Mouse (Mus musculus) fibroblast of lung, adult 2 months (primary cell): Measurements from ENCODE around the gene Bphl.
A peak's percentile ranks its signal among the peaks of the same experiment; 100 is the strongest.
"Not testable (repeated sequence)": the region's sequence is repeated elsewhere in the genome, so short reads cannot be mapped to it uniquely, and the experiment has no call there.

Source experiments
- DNase-seq: peaks from one replicate; pipeline ENCODE4 v3.0.0-alpha.2; 2011; ENCODE audit warnings: low read depth

The Bphl gene

GRCm38 (mm10) chr13:34053673-34054282 is 16.4 kb downstream of the Bphl start:
- DNase-seq = no peak

DNA sequence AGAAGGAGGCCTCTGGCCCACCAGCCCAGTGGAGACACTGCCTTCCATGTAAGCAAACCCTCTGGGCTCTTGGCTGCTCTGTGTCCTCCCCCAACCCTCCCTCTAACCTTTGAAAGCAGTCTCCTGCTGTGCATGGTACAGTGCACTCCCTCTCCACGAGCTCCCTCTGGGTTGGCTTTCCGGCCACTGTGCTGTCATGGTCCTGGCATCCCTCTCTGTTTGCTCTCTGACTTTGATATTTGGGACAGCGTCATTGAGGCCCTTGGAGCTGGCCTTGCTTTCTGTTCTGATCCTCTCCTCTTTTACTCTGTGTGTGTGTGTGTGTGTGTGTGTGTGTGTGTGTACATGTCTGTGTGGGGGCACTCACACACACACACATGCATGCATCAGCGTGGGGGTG is 17.0 kb downstream of the Bphl start:
- DNase-seq = no peak

GRCm38 (mm10) chr13:34054983-34055382 is 17.6 kb downstream of the Bphl start:
- DNase-seq = no peak

GRCm38 (mm10) chr13:34057252-34057651 is 19.9 kb downstream of the Bphl start:
- no peak for DNase-seq

- no peak for DNase-seq
Observed at GRCm38 (mm10) chr13:34060061-34060460, 22.7 kb downstream of the Bphl start.

GRCm38 (mm10) chr13:34062466-34062865 is 25.1 kb downstream of the Bphl start:
- no peak for DNase-seq

- peak; percentile 81 for DNase-seq
Observed at GRCm38 (mm10) chr13:34066351-34066750, 29.0 kb downstream of the Bphl start.

DNA sequence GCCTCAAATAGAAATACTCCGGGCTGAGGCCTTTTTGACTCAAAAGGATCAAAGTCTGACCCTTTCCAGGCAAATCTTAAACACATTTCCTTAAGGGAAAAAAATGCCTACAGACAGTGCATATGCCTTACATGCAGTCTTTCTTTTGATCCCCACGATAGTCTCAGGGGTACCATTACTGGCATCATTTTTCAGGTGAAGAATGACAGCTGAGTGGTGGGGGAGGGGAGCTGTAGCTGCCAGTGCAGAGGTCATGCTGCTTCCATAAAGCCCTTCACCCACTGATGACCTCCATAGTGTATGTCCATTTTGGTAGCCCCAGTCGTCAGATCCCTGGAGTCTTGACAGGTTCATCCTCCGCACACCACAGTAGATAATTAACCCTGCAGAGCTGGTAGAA is 32.9 kb downstream of the Bphl start:
- DNase-seq = no peak

DNA sequence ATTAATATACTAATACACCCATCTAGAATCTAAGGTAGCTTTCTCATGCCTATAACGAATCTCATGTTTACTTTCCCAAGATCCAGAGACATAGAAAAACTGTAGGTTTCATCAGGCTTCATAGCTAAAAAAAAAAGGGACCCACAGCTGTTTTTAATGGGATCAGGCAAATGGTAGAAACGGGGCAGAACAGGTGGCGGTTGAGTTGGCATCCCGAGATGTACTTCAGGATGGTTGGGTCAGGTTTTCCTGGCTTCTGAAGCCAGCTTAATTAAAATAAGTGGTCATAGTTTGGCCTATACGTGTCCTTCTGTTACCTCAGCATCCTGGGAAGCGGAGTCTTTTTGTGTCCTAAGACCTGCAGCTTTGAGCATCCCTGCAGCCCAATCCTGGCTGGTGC is 34.4 kb downstream of the Bphl start:
- no peak for DNase-seq

DNA sequence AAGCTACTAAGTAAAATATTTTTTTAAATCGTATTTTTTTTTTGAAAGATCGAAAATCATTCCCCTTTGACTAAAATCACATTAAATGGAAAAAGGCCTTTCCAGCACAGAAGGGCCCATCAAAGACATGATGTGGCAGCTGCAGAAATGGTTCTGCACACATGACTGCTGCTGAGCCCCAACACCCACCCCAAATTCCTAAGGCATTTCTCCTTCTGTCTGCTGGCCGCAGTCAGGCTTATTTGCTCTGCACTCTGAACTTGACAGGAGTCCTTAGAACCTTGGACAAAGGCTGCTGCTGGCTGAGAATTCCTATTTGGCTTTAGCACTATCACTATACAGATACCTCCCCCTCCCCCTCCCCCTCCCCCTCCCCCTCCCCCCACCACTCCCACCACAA is 35.5 kb downstream of the Bphl start:
- no peak for DNase-seq

DNA sequence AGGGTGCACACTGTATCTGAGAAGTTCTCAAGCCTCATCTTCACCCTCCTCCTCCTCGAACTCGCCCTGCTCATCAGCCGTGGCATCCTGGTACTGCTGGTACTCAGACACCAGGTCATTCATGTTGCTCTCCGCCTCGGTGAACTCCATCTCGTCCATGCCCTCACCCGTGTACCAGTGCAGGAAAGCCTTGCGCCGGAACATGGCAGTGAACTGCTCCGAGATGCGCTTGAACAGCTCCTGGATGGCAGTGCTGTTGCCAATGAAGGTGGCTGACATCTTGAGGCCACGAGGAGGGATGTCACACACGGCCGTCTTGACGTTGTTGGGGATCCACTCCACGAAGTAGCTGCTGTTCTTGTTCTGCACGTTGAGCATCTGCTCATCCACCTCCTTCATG is 37.0 kb downstream of the Bphl start:
- not testable (repeated sequence) for DNase-seq

DNA sequence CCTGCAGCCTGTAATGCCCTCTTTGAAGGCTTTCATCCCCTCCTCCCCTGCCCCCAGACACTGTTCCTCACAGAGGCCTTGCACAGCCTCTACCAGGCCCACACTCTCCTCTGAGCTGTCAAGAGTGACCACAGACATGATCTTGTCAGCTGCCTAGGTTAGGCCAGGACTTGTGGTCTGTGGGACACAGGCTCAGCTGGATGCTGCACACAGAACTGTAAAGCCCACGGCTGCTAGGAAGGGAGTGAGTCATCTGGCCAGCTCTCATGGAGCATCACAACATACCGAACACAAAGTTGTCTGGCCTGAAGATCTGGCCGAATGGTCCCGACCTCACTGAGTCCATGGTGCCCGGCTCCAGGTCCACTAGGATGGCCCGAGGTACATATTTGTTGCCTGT is 38.5 kb downstream of the Bphl start:
- DNase-seq = not testable (repeated sequence)

DNA sequence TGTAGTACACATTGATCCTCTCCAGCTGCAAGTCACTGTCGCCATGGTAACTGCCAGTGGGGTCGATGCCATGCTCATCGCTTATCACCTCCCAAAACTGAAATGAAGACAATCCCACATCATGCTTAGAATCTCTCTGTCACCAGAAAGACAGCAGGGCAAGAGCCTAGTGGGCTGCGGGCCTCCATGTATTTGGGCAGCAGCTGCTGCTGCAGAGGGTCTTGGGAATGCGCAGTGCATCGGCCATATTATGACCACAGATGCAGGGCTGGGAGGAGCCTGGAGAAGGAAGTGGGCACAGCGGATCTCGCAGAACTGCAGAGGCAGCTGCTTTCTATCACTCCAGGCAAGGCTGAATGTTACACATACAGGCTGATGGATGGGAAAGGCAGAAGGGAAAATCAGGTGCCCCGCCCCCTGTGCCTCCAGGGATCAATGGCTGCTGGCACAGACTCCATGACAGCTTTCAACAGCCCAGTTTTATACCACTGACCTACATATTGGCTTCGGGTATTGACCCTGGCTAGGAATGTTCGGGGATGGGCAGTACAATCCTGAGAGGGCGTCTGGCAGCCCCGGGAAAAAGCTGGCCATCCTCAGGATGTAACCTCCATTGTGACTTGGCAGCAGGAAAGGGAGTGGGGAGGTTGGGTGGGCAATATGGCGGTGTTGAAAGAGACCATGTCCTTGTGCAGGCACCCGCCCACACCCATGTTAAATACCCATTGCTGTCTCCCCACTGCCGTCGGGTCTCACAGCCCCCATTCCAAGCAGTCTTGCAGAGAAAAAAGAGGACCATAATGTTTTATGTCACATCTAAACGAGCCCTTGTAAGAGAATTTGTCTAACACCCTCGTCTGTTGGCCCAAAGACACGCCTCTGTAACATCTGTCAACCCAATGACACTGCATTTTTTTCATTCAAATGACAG is 39.4 kb downstream of the Bphl start:
- no peak for DNase-seq

DNA sequence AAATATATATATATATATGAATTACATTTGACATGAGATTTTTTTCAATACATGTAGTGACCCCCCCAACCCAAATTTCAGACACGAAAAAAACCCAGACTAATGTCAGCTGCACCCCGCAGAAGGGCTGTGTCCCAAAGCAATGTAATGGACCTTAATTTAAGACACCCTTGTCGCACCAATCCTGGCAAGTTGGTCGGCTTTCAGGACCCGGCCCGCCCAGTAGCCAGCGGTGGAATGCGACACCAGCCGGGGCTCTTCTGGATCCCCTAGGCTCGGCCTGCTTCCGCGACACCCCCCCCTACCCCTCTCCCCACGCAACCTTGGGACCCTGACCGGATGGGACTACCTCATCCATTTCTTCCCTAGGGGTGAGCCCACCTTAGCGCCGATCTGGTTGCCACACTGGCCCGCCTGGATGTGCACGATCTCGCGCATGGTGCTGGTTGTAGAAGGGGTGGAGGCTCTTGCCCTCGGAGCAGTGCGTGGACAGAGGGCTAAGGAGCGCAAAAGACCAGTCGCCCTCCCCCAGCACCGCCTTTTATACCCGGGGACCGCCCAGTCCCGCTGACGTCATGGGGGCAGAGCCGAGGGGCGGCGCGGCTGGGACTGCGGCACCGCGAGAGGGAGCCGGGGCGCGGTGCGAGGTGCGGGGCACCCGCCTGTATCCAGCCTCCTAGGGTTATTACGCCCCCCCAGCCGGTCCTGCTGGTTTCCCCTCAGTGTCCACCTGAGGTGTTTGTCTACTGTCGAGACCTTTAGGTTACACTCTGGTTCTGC is 40.3 kb downstream of the Bphl start, which contains the start of gene Tubb2a:
TSS of gene Tubb2a (minus strand) at position 516 of the 780 bp plus-strand sequence.
- peak; percentile 62 for DNase-seq

DNA sequence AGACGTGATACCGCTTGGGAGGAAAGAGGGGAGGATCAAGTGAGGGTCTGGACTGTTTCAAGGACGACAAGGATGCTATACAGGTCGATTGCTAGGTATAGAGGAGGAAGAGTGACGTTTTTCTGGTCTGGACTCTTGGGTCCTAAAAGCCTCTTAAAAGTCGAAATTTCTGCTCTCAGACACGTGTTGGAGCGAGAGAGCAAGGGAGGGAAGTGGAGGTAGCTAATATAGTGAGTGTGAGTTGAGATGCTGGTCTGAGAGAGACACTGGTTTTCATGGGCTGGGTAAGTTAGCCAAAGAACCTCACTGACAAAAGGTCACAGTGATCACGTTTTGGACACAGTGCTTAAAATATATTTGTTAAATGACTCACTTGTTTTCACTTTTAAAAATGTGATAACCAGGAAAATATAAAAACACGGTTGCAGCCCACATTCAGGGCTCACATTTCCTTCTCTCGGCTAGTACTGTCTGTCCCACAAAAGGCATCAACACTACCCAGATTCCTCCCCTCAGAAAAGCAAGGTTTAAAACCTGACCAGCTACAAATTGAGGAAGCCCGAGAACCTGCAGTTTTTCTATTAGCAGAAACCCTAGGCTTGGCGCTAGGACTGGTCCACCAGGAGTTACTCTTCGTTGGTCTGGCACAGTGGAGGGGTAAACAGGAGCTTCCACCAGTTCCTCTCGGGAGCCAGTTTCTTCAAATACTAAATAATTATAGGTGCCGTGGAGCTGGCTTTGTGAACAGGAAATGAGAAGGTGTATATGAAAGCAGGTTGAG is 41.3 kb downstream of the Bphl start:
- DNase-seq = no peak

DNA sequence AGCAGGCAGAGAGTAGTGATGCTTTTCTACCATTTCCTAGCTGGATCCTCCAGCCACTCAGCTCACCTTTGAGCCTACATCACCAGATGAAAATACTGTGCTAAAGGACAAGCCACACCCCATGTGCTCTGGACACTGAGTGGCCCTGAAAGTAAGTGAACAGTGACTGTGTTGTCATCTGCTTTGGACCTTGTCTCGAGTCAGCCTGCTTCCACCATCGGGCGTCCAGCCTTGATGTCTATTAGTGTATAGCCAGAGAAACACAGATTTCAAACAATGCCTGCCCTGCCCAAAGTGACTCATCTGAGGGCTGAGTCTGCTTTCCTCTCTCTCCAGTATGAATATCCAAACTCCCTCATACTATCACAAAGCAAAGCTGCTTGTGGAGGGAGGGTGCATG is 42.4 kb downstream of the Bphl start:
- DNase-seq = no peak

DNA sequence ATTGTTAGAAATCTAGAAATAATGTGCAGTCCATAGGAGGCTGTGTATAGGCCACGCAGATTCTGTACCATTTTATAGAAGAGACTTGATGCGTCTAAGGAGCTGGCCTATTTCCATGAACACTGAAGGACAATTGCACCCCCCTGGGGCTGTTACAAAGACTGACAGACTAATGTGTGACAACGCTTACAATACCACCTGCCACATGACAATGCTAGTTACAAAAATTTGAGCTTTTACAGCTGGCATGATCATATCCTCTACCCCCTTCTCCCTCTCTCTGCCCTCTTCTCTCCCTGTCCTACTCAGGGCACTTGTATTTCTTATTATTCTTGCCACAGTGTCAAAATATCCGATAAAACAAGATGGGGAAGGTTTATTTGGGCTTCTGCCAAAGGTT is 44.5 kb downstream of the Bphl start:
- DNase-seq = no peak

GRCm38 (mm10) chr13:34084026-34084750 is 46.8 kb downstream of the Bphl start:
- no peak for DNase-seq

DNA sequence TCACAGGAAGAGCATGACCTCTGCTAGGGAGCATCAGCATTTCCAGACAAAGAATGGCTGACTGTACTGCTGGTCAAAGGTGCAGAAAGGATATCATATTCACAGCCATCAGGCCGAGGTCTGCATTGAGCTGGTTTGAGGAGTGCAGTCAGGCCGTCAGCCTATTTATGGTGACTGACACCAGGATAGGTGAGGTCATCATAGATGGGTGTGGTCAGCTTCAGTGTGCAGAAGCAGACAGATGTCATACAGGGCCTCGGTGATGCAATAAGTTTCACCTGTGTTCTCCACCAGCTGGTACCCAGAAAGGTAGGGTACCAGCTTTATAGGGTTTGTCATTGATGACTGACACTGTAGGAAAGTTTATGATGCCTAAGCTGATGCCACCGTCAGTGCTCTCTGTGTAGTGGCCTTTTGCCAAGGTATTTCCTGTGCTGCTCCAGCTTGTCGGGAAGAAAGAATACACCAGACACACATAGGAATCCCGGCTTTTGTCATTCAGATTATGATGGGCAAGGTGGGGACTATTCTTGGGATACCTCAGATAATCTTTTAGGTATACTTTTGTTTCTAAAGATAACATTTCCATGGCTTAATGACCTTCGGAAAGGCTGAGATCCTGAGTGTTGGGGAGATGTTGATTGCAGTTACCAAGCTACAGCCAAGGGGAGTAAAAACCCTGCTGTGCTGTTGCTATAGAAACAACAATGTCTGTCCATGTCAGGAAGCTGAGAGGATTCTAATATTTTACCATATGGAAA is 49.8 kb downstream of the Bphl start:
- DNase-seq = no peak

DNA sequence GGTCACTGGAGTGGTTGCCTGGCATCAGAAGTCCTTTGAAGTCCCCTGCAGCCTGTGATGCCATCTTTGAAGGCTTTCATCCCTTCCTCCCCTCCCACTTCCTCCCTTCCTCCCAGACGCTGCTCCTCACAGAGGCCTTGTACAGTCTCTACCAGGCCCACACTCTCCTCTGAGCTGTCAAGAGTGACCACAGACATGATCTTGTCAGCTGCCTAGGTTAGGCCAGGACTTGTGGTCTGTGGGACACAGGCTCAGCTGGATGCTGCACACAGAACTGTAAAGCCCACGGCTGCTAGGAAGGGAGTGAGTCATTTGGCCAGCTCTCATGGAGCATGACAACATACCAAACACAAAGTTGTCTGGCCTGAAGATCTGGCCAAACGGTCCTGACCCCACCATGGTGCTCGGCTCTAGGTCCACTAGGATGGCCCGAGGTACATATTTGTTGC is 50.8 kb downstream of the Bphl start:
- not testable (repeated sequence) for DNase-seq
